Mouse (Mus musculus) embryonic facial prominence, embryonic 15.5 days (tissue): ENCODE results near the gene Smarcad1. TPM values are rescaled to one million over a fixed set of nuclear protein-coding genes. Genes with fewer than 3 reads are reported as not detected.

Experiments
- ATAC-seq: fragments of 200-750 bp; cut with Nextera tagmentation; 2 replicates; pipeline ENCODE4 v1.8.0; 2017; ENCODE audit warnings: low read depth, moderate TSS enrichment; ENCODE audit not compliant: insufficient number of reproducible peaks, low FRiP score, low TSS enrichment
- H3K27ac ChIP-seq: fragments of 300-500 bp; sonication (generic); replicated peaks from 2 replicates; pipeline ENCODE4 v1.5.1; 2015; ENCODE audit warnings: mild to moderate bottlenecking, inconsistent platforms
- H3K27me3 ChIP-seq: fragments of 300-500 bp; sonication (generic); 2 replicates; pipeline ENCODE4 v1.6.1; 2015; ENCODE audit warnings: inconsistent platforms
- H3K36me3 ChIP-seq: fragments of 300-500 bp; sonication (generic); 2 replicates; pipeline ENCODE4 v1.6.1; 2015; ENCODE audit warnings: mild to moderate bottlenecking, inconsistent platforms
- H3K4me1 ChIP-seq: fragments of 300-500 bp; sonication (generic); 2 replicates; pipeline ENCODE4 v1.6.1; 2015; ENCODE audit warnings: inconsistent platforms
- H3K4me2 ChIP-seq: fragments of 300-500 bp; sonication (generic); replicated peaks from 2 replicates; pipeline ENCODE4 v1.6.1; 2015; ENCODE audit warnings: mild to moderate bottlenecking, inconsistent platforms
- H3K4me3 ChIP-seq: fragments of 300-500 bp; sonication (generic); replicated peaks from 2 replicates; pipeline ENCODE4 v1.5.1; 2015; ENCODE audit warnings: mild to moderate bottlenecking, inconsistent platforms
- H3K9ac ChIP-seq: fragments of 300-500 bp; sonication (generic); 2 replicates; pipeline ENCODE4 v1.6.1; 2015; ENCODE audit warnings: inconsistent platforms
- H3K9me3 ChIP-seq: fragments of 300-500 bp; sonication (generic); replicated peaks from 2 replicates; pipeline ENCODE4 v1.6.1; 2016; ENCODE audit warnings: inconsistent platforms
- WGBS: fragments of 180-500 bp; shearing (Covaris S2); methylation state at CpG from one replicate; pipeline ENCODE4 v1.1.7; 2015; 5-methylcytosine and 5-hydroxymethylcytosine counted together
- polyA plus RNA-seq: library from polyadenylated mRNA; unstranded; fragments of >200 nt; fragmentation: Nextera tagmentation; extraction: Ambion mirVana; gene quantifications from 2 replicates; pipeline ENCODE4 v1.2.1, GENCODE M21; 2015

Smarcad1 gene
- polyA plus RNA-seq, 1 experiment from 2014 or later: 56.9 TPM

DNA sequence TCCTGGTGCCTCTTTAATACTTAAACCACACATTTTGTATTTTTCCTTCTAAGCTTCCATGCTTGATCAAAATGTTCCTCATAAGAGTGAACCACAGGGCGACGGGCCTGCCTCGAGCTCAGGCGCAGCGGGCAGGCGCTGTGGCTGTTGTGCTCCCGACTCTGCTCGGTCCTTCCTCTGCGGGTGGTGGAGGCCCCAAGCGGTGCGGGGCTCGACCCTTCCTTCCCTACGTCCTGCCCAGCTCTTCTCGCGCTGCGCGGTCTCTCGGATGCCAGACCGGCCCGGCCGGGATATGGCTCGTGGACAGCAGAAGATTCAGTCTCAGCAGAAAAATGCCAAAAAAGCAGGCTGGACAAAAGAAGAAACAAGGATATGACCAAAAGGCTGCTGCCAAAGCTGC lies 108.3 kb downstream of the Smarcad1 start:
- no peak for ATAC-seq
- H3K4me2 ChIP-seq: peak overlapping the region; percentile 38
- WGBS: 9% methylated on average over 22 of the region's 22 CpGs
- H3K4me3 ChIP-seq: peak overlapping the region; percentile 19; the same call in 1 of the 2 replicates
- no peak overlapping the region for H3K27ac ChIP-seq
- H3K27me3 ChIP-seq: no peaks in the 10 kb centered on the region
- no peaks in the 10 kb centered on the region for H3K4me1 ChIP-seq
- H3K9me3 ChIP-seq: no peaks in the 10 kb centered on the region
- no peaks in the 10 kb centered on the region for H3K36me3 ChIP-seq
- H3K9ac ChIP-seq: no peak overlapping the region

DNA sequence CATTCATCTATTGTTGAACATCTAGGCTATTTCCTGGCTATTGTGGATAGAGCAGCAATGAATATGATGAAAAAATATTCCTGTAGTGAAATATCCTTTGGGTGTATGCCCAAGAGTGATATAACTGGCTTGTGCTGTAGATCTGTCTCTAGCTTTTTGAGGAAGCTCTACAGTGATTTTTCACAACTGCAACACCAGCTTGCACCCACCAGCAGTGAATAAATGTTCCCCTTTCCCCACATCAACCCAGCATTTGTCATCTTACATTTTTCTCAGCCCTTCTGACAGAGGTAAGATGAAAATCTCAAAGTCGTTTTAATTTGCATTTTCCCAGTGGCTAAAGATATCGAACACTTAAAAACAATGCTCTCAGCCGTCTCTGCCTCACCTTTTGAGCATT lies 111.2 kb downstream of the Smarcad1 start:
- Histone ChIP-seq H3K4me3 (no peak overlapping the region), H3K9me3 (no peaks in the 10 kb centered on the region), H3K27me3 (no peaks in the 10 kb centered on the region), H3K9ac (no peak overlapping the region), H3K4me1 (no peaks in the 10 kb centered on the region), H3K27ac (no peak overlapping the region), H3K36me3 (no peaks in the 10 kb centered on the region), H3K4me2 (no peak overlapping the region)
- 58% methylated on average over 3 of the region's 3 CpGs for WGBS
- ATAC-seq: no peak

DNA sequence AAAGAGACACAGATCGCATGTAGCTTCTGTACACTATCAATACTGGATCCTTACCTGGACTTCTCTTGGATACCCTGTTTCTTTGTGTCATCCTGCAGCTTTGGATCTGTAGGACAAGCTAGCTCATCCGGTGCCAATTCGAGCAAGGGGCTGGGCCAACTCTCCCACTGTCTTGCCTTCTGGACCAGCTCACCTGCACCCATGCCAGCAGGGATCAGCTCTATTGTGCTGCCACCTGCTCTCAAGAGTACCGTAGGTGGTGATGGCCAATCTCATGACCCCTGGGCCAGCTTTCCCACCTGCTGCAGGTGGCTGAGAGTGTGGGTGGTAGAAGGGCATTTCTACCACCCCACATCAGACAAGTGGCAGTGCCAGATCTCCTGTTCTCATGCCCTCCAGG lies 114.7 kb downstream of the Smarcad1 start:
- Histone ChIP-seq H3K4me3 (no peak overlapping the region), H3K4me2 (no peak overlapping the region), H3K4me1 (no peaks in the 10 kb centered on the region), H3K9me3 (no peaks in the 10 kb centered on the region), H3K27ac (no peak overlapping the region), H3K36me3 (no peaks in the 10 kb centered on the region), H3K27me3 (no peaks in the 10 kb centered on the region), H3K9ac (no peak overlapping the region)
- 87% methylated on average over 4 of the region's 4 CpGs for WGBS
- ATAC-seq: no peak

DNA sequence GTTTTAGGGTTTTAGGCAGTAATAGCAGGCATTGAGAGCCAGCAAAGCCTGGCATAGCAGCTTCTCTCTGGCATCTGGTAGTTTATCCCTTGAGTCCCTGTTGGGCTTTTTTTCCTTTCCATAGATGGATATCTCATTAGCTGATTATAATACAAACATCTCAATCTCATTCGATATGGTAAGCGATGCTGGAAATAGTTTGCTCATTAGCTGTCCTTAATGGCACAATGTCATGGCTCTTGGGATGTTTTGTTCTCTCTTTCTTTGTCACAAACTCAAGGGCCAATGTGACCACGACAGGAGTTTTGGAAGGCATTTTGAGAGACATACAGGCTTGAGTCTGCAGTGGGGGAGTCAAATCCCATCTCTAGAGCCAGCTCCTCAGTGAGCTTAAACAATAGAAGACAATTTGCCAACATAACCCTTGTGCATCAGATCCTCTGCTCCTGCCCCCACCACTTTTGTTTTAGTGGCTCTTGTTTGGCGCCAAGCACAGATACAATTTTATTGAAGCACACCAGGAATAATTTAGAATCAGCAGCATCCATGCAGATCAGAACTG lies 117.1 kb downstream of the Smarcad1 start:
- Histone ChIP-seq H3K27me3 (no peaks in the 10 kb centered on the region), H3K4me2 (no peak overlapping the region), H3K36me3 (no peaks in the 10 kb centered on the region), H3K4me3 (no peak overlapping the region), H3K27ac (no peak overlapping the region), H3K9ac (no peak overlapping the region), H3K4me1 (no peaks in the 10 kb centered on the region), H3K9me3 (no peaks in the 10 kb centered on the region)
- WGBS: 75% methylated on average over 4 of the region's 4 CpGs
- ATAC-seq: no peak

DNA sequence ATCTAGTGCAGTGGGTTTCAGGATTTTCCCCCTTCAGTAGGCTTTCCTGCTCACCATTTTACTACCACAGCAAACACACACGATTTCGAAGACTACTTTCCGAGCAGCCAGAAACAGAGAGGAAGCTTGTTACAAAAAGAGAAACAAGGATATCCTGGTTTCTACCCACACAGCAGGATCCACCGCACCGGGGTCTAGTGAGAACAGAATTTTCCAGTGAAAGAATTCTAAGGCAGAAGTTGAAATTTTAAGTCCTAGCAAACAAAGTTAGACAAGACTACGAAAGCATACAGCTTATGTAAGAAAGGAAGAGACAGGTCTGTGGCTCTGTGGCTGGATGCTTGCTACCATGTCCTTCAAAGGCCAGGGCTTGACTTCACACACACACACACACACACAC lies 121.8 kb downstream of the Smarcad1 start:
- Histone ChIP-seq H3K36me3 (no peaks in the 10 kb centered on the region), H3K9ac (no peak overlapping the region), H3K9me3 (no peaks in the 10 kb centered on the region), H3K27me3 (no peaks in the 10 kb centered on the region), H3K4me2 (no peak overlapping the region), H3K4me1 (no peaks in the 10 kb centered on the region), H3K4me3 (no peak overlapping the region), H3K27ac (no peak overlapping the region)
- 81% methylated on average over 6 of the region's 6 CpGs for WGBS
- ATAC-seq: no peak

DNA sequence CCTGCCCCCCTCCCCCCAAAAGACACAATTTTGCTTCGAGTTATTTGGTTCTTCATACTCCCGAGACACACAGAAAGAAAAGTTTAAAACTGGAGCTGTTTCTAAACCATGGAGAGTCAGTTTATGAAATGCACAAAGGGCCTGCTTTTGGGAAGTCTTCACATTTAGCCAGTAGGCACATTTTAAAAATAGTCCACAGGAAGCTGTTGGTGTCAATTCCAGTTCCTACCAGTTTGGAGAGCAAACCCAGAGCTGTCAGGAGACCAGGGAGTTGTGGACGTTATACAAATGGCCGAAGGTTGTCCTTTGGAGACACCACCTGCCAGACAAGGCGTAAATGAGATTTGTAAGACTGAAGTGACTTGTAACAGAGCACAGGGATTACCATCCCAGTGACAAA lies 122.6 kb downstream of the Smarcad1 start:
- H3K9ac ChIP-seq: no peak overlapping the region
- 52% methylated on average over 5 of the region's 5 CpGs for WGBS
- no peak overlapping the region for H3K4me2 ChIP-seq
- no peaks in the 10 kb centered on the region for H3K9me3 ChIP-seq
- H3K27me3 ChIP-seq: no peaks in the 10 kb centered on the region
- ATAC-seq: no peak
- no peak overlapping the region for H3K27ac ChIP-seq
- no peaks in the 10 kb centered on the region for H3K36me3 ChIP-seq
- no peaks in the 10 kb centered on the region for H3K4me1 ChIP-seq
- H3K4me3 ChIP-seq: no peak overlapping the region

Other genes with a start within 250 kb of the Smarcad1 start
- gene Hpgds, start 102.3 kb downstream of the Smarcad1 start, polyA plus RNA-seq: 13.3 and 13.5 TPM in 2 replicates